Mouse (Mus musculus) forebrain, embryonic 10.5 days (tissue): Measurements from ENCODE around the gene Rpsa. TPM values are rescaled to one million over a fixed set of nuclear protein-coding genes. Genes with fewer than 3 reads are reported as not detected.
"Not testable (repeated sequence)": the region's sequence is repeated elsewhere in the genome, so short reads cannot be mapped to it uniquely, and the experiment has no call there.

Experiments used
- DNase-seq: peaks from one replicate; pipeline ENCODE4 v3.0.0-alpha.2; 2017; ENCODE audit warnings: low spot score; ENCODE audit errors: extremely low spot score
- H3K27ac ChIP-seq: fragments of 300-500 bp; sonication (generic); 2 replicates; pipeline ENCODE4 v1.5.1; 2016; ENCODE audit warnings: mild to moderate bottlenecking
- H3K27me3 ChIP-seq: fragments of 300-500 bp; sonication (generic); 2 replicates; pipeline ENCODE4 v1.6.1; 2016; ENCODE audit warnings: mild to moderate bottlenecking; ENCODE audit not compliant: poor library complexity, severe bottlenecking
- H3K36me3 ChIP-seq: fragments of 300-500 bp; sonication (generic); replicated peaks from 2 replicates; pipeline ENCODE4 v1.6.1; 2016; ENCODE audit warnings: mild to moderate bottlenecking, moderate library complexity
- H3K4me1 ChIP-seq: fragments of 300-500 bp; sonication (generic); 2 replicates; pipeline ENCODE4 v1.6.1; 2016
- H3K4me3 ChIP-seq: fragments of 300-500 bp; sonication (generic); 2 replicates; pipeline ENCODE4 v1.5.1; 2016; ENCODE audit warnings: mild to moderate bottlenecking, moderate library complexity
- H3K9me3 ChIP-seq: fragments of 300-500 bp; sonication (generic); 2 replicates; pipeline ENCODE4 v1.6.1; 2016; ENCODE audit warnings: mild to moderate bottlenecking, moderate library complexity
- WGBS: fragments of 180-500 bp; shearing (Covaris S2); methylation state at CpG from one replicate; pipeline ENCODE4 v1.1.7; 2016; 5-methylcytosine and 5-hydroxymethylcytosine counted together
- polyA plus RNA-seq: library from polyadenylated mRNA; unstranded; fragments of >200 nt; fragmentation: Nextera tagmentation; extraction: Ambion mirVana; gene quantifications from 2 replicates; pipeline ENCODE4 v1.2.1, GENCODE M21; 2016

Gene Rpsa
- polyA plus RNA-seq, 1 experiment from 2014 or later, result 1,616 TPM

GRCm38 (mm10) chr9:120093701-120094100 lies 33.8 kb upstream of the Rpsa start:
- no peaks in the 10 kb centered on the region for H3K36me3 ChIP-seq
- no peak overlapping the region for H3K4me3 ChIP-seq
- H3K27me3 ChIP-seq, result no peaks in the 10 kb centered on the region
- no peak overlapping the region for H3K27ac ChIP-seq
- DNase-seq, result no peak
- H3K4me1 ChIP-seq, result no peaks in the 10 kb centered on the region
- no peaks in the 10 kb centered on the region for H3K9me3 ChIP-seq
- WGBS, result 86% methylated on average over 13 of the region's 13 CpGs

DNA sequence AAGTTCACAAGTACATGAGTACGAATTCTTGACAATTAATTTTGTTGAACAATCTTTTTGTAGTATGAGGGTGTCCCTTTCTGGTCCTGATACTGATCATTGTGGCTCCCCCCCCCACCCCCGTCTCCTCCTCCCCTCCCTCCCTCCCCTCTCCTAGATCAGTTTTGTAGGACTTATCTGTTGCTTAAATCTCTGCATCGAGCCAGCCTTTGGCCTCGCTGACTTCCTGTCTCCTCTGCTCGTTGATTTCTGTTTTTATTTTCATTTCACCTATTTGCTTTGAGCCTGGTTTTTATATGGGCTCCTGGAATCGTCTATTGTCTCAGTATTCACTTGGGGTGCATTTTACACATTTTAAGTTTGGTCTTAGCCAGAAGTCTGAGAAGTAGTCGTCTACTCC lies 31.6 kb upstream of the Rpsa start:
- Histone ChIP-seq H3K9me3 (no peaks in the 10 kb centered on the region), H3K27me3 (no peaks in the 10 kb centered on the region), H3K27ac (no peak overlapping the region), H3K36me3 (no peaks in the 10 kb centered on the region), H3K4me3 (no peak overlapping the region), H3K4me1 (no peaks in the 10 kb centered on the region)
- no peak for DNase-seq
- 81% methylated on average over 7 of the region's 7 CpGs for WGBS

GRCm38 (mm10) chr9:120098682-120099081 lies 28.8 kb upstream of the Rpsa start:
- peaks cover 15% of the 10 kb centered on the region for H3K9me3 ChIP-seq
- peak; percentile 51 for DNase-seq
- WGBS, result 22% methylated on average over 7 of the region's 7 CpGs
- H3K27ac ChIP-seq, result no peak overlapping the region
- no peak overlapping the region for H3K4me3 ChIP-seq
- no peaks in the 10 kb centered on the region for H3K27me3 ChIP-seq
- no peaks in the 10 kb centered on the region for H3K4me1 ChIP-seq
- no peaks in the 10 kb centered on the region for H3K36me3 ChIP-seq

GRCm38 (mm10) chr9:120099304-120099703 lies 28.2 kb upstream of the Rpsa start:
- H3K9me3 ChIP-seq, result peaks cover 21% of the 10 kb centered on the region
- 92% methylated on average over 8 of the region's 8 CpGs for WGBS
- H3K4me1 ChIP-seq, result no peaks in the 10 kb centered on the region
- H3K4me3 ChIP-seq, result no peak overlapping the region
- no peaks in the 10 kb centered on the region for H3K27me3 ChIP-seq
- DNase-seq, result no peak
- no peaks in the 10 kb centered on the region for H3K36me3 ChIP-seq
- H3K27ac ChIP-seq, result no peak overlapping the region

DNA sequence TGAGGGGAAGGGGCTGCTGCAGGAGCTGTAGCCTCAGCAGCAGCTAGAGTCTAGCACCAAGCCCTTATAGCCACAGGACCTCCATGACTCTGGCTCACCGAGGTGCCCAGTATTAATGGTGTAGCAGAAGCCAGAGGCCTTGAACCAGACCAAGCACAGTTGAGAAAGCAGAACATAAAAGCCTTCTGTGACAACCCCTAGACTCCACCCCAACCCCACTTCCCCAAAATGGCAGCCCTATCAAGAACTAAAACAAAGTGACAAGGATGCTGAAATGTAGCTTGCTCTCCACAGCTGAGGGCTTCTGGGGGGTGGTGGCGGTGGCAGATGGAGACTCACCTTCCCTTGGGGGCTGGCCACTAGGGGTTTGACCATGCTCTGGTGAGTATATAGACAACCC lies 26.3 kb upstream of the Rpsa start:
- Histone ChIP-seq H3K36me3 (no peaks in the 10 kb centered on the region), H3K27ac (no peak overlapping the region), H3K27me3 (no peaks in the 10 kb centered on the region), H3K4me1 (no peaks in the 10 kb centered on the region), H3K4me3 (no peak overlapping the region), H3K9me3 (peaks cover 23% of the 10 kb centered on the region)
- 98% methylated on average over 2 of the region's 2 CpGs for whole genome bisulfite sequencing
- DNase-seq, result no peak

GRCm38 (mm10) chr9:120108953-120109352 lies 18.5 kb upstream of the Rpsa start:
- not testable (repeated sequence) for H3K27ac ChIP-seq, DNase-seq, H3K27me3 ChIP-seq, H3K4me3 ChIP-seq, H3K4me1 ChIP-seq, H3K36me3 ChIP-seq, H3K9me3 ChIP-seq
- WGBS, result 95% methylated on average over 12 of the region's 12 CpGs

GRCm38 (mm10) chr9:120110211-120111018 lies 17.1 kb upstream of the Rpsa start, which contains the start of gene Slc25a38:
TSS of gene Slc25a38 (plus strand) at chr9:120110374.
- H3K27ac ChIP-seq, result peak within 1 kb of the TSS; percentile 93
- peaks cover 14% of the 10 kb centered on the region for H3K4me1 ChIP-seq
- WGBS, result 1% methylated on average over 62 of the region's 62 CpGs
- H3K4me3 ChIP-seq, result peak within 1 kb of the TSS; percentile 86
- H3K36me3 ChIP-seq, result no peaks in the 10 kb centered on the region
- peak; percentile 94 for DNase-seq
- no peaks in the 10 kb centered on the region for H3K9me3 ChIP-seq
- H3K27me3 ChIP-seq, result no peaks in the 10 kb centered on the region

GRCm38 (mm10) chr9:120111156-120111945 lies 16.1 kb upstream of the Rpsa start:
- Histone ChIP-seq H3K4me1 (peaks cover 14% of the 10 kb centered on the region), H3K9me3 (no peaks in the 10 kb centered on the region), H3K27ac (peak overlapping the region; percentile 93), H3K36me3 (no peaks in the 10 kb centered on the region), H3K27me3 (no peaks in the 10 kb centered on the region), H3K4me3 (peak overlapping the region; percentile 86)
- no peak for DNase-seq
- WGBS, result 78% methylated on average over 15 of the region's 15 CpGs

DNA sequence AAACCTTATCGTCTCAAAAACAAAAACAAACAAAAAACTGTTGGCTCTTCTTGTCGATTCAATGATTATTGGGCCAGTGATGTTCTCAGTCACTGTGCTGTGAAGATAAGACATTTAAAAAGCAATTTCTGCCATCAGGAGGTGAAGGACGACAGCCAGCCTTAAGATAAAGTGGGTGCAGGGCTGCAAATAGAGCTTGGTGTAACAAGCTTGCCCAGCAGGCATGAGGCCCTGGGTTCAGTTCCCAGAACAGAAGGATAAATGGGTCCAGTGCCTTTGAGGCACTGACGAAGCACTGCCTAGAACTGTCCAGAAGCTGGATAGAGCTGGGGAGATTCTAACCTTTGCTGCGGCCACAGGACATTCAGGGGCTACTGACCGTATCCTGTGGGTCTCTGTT lies 15.0 kb upstream of the Rpsa start:
- 90% methylated on average over 6 of the region's 6 CpGs for WGBS
- Histone ChIP-seq H3K27ac (0 out of 2 replicates have a peak overlapping the region, but pooled peaks have one; percentile 22), H3K4me3 (no peak overlapping the region)

DNA sequence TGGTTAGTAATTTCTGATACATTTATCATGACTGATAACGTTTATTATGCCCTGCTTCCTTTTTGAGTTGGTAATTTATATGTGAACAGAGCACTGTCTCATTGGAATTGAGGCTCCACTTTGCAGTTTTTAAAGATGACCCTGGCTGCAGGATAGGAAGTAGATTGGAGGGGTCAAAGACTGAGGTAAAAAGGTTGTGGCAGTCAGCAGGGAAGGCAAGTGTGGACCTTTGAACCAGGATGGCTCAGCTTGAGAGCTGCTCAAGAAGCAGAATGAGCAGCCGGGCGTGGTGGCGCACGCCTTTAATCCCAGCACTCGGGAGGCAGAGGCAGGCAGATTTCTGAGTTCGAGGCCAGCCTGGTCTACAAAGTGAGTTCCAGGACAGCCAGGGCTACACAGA lies 14.0 kb upstream of the Rpsa start:
- Histone ChIP-seq H3K4me3 (no peak overlapping the region), H3K4me1 (peaks cover 14% of the 10 kb centered on the region), H3K27me3 (no peaks in the 10 kb centered on the region), H3K36me3 (peaks cover 20% of the 10 kb centered on the region), H3K27ac (no peak overlapping the region), H3K9me3 (no peaks in the 10 kb centered on the region)
- 94% methylated on average over 7 of the region's 7 CpGs for WGBS
- DNase-seq, result no peak

More for the DNA sequence above, 15.0 kb upstream of the Rpsa start:
- DNase-seq, result no peak
- H3K36me3 ChIP-seq, result peaks cover 10% of the 10 kb centered on the region
- no peaks in the 10 kb centered on the region for H3K27me3 ChIP-seq
- peaks cover 14% of the 10 kb centered on the region for H3K4me1 ChIP-seq
- no peaks in the 10 kb centered on the region for H3K9me3 ChIP-seq

- 93% methylated on average over 16 of the region's 17 CpGs for WGBS
- Histone ChIP-seq H3K4me1 (peaks cover 14% of the 10 kb centered on the region), H3K27ac (peak overlapping the region; percentile 54; the same call in 1 of the 2 replicates)
Measured at GRCm38 (mm10) chr9:120114051-120114788, 13.3 kb upstream of the Rpsa start.

DNA sequence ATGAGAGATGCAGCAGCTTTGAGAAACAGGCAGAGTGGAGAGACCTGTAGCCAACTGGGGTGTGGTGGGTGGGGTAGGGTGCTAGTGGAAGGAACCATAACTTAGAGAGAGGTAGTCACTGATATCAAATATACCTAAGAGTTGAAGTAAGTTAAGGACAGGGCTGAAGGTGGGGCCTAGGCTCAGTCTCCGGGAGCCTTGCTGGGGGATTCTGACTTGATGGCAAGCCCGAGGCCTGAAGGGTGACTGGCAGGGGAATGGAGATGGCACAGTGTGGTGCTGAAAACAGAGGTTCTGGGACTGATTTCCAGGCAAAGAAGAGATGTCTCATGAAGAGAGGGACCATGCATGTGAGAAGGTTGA lies 12.7 kb upstream of the Rpsa start:
- 84% methylated on average over 2 of the region's 2 CpGs for WGBS
- Histone ChIP-seq H3K27me3 (no peaks in the 10 kb centered on the region), H3K9me3 (no peaks in the 10 kb centered on the region), H3K27ac (peak overlapping the region; percentile 54; the same call in 1 of the 2 replicates), H3K4me3 (no peak overlapping the region), H3K36me3 (peaks cover 33% of the 10 kb centered on the region), H3K4me1 (peaks cover 14% of the 10 kb centered on the region)
- DNase-seq, result no peak

More at GRCm38 (mm10) chr9:120114051-120114788, 13.3 kb upstream of the Rpsa start:
- Histone ChIP-seq H3K9me3 (no peaks in the 10 kb centered on the region), H3K36me3 (peaks cover 27% of the 10 kb centered on the region), H3K27me3 (no peaks in the 10 kb centered on the region), H3K4me3 (no peak overlapping the region)
- no peak for DNase-seq
